Mouse (Mus musculus) frontal cortex, postnatal 25 days (tissue): Measurements from ENCODE around the gene Rexo2.
"Not testable (repeated sequence)": the region's sequence is repeated elsewhere in the genome, so short reads cannot be mapped to it uniquely, and the experiment has no call there.

Experiments
- DNase-seq, 2 experiments: peaks; one replicate each; pipeline ENCODE4 v3.0.0; 2022; ENCODE audit warnings: low spot score in 2 of 2

Rexo2 gene

DNA sequence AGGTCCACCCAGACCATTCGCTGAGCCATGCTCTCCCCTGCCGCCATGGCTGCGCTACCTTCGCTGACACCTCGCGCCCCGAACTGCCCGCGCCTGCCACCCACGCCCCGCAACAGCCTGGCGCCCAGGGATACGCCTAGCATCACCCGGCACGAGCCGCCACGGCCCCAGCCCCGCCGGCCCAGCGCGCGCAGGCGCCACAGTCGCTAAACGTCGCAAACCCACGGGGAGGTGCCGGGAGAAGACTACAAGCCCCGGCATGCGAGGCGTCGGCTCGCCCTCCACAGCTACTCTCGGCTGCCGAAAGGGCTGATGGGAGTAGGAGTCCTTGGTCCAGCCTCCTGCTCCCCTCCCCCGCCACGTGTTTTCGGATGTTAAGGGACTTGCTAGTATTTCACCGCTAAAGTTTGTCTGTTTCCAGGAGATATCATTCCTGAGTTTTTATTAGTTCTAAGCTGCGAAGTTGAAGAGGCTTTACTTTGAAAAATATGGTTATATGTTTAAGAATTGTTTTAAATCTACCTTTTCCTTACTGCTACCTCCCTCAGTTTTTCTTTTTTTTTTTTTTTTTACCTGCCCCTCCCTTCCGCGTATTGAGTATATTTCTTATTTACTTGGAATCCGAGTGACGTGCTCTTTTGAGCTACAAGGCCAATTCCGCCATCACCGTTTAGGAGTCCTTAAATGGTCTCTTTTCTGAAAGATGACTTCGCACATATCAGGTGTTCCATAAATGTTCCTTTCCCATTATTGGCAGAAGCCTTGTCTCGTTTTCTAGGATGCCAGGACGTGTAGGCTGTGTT lies at the start of gene Rexo2:
Gene Rexo2, minus strand, starts transcription at position 213 of the 803 bp plus-strand sequence.
- peak; percentile 82 to 89 for DNase-seq

DNA sequence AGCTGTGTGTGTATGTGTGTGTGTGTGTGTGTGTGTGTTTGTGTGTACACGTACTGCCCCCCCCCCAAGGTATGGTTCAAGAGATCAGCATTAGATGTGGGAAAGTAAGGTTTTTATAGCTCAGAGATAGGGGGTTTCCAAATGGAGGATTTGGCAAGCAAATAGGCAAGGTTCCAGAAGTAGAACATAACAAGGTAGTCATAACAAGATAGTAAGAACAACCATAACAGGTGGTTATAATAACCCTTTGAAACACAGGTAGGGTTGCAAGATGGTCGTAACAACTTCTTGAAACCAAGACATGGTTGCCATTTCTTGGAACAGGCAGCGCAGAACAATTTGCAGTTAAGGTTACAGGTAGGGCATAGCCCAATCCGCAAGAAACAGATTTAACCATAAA lies 46.1 kb upstream of the Rexo2 start:
- DNase-seq: no peak

DNA sequence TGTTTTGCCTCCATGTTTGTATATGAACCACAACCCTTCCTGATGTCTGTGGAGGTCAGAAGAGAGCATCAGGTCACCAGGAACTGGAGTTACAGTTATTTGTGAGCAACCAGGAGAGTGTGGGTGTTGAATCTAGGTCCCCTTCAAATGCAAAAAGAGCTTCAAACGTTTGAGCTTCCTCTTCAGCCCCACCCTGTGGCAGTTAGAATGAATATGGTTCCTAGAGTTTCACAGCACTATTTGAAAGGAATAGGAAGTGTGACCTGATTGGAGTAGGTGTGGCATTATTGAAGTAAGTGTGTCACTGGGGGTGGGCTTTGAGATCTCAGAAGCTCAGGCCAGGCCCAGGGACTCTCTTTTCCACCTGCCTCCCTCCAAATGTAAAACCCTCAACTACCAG lies 45.1 kb upstream of the Rexo2 start:
- DNase-seq: no peak

DNA sequence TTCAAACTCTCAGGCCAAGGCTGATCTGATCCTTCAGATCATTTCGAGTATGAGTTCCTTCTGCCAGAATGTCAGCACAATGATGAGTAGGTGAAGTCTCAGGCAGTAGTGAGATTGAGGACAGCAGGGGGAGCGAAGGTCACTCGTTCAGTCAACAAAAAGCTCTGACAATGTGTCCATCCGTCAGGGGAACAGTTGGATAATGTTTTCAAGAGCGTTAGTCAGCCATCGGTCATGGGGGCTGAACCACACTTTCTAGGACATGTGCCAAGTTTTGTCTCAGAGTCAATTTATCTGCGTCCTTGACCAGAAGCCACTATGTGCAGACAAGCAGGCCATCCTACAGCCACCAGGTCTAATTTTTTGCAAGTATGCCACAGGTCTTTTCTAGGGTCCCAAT lies 40.0 kb upstream of the Rexo2 start:
- DNase-seq: not testable (repeated sequence)

DNA sequence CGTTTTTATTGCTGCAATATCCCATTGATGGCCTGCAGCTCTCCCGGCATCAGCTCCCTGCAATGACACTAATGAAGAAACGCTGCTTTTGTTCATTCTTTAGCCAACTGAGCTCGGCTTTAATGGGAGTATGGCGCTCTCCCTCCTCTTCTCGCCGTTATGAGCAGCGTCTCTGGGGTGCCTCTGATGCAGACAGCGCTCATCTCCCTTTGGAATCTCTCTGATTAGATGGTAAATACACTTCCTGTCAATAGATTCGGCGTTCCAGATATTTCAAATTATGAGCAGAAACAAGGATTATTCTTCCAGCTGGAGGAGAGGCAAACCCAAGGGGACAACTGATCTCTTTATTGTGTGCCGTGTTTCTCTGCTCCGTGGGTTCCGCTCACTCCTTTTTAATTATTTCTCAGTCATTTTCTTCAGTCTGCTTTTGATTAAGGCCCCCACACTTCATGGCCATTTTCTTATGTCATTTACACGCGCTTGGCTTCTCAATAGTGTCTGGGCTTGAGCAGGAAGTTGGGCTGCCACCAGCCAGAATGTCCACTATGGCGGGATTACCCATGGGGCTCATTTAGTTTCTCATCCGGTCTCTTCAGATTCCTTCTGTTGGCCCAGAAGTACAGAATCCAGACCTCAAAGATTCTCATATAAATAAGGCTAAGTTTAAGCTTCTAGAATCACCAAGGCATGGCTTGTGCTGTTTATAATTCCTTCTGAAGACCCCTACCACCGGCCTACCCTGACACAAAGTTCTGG lies 37.1 kb upstream of the Rexo2 start:
- no peak for DNase-seq

- no peak for DNase-seq
Observed at GRCm38 (mm10) chr9:48516615-48517371, 36.4 kb upstream of the Rexo2 start.

DNA sequence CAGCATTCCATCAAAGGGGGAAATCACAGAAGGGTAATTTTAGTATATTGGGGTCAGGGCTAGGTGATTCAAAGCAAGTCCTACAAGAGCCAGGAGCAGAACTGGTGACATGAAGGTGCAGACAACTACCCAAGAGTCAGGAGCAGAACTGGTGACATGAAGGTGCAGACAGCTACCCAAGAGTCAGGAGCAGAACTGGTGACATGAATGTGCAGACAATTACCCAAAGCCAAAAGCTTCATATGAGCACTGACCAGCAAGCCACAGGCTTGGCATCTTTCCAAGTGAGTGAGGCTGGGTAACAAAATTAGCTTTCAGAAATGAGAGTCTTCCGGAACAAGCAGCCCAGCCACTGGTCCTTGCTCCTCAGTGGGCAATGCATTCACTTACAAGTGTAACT lies 34.9 kb upstream of the Rexo2 start:
- no peak for DNase-seq

DNA sequence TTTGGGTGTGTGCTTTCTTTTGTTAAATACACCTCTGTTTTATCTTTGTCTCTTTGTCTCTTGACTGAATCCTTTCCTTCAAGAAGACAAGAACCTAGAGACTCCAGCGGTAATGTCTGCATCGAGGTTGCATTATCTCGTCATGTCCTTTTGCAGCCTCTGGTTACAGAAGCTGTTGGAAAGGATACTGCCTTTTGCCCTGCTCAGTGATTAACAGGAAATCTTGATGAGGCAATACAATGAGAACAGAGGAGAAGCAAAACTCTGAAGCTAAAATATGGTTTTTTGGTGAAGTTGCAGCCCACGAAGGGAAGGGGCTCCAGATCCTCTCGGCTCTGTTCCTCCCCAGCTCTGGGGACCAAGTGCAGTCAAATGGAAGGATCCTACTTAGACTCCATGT lies 29.7 kb upstream of the Rexo2 start:
- no peak for DNase-seq

DNA sequence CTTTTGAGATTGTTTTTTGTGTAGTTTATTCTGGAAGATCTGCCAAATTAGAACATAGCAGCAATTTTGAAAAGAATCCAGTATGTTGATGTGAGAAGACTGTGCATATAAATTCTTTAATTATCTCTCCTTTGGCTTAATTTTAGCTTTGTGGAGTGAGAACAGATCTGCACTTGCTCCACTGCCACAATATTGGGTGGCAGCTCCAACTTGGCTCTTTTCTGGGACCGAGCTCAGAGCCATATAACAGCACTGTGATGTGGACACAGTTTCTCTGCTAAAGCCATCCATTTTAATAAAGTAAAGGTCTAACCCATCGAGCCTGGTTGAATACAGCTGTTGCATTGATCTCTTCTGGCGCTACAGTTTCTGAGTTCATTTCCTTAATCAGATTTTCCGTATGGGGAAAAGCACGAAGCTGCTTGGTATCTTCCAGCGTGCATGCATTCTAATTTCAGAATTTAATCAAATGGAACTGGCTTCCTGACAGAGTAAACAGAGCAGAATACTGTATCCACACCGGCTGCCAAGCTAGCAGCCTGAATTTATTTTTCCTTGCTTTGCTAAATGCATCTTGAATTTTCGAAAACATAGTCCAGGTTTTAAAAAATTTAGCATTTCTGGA lies 24.4 kb upstream of the Rexo2 start:
- no peak for DNase-seq

GRCm38 (mm10) chr9:48503001-48503400 lies 22.6 kb upstream of the Rexo2 start:
- DNase-seq: no peak

DNA sequence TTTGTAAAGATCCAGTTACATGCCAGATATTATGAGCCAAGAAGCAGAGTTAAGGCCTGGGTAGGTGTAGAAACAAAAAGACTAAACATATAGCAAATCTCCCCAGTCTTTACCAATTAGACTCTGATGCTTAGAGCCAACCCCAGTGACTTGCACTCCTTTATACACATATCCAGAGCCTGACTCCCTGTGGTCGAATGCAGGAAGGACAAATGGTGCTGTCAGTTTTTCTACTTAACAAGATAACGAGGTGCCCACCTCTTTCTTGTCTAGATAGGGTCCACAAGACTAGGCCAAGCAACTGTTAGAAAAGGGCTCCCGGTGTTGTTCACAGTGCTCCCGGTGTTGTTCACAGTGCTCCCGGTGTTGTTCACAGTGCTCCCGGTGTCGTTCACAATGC lies 20.8 kb upstream of the Rexo2 start:
- no peak for DNase-seq

DNA sequence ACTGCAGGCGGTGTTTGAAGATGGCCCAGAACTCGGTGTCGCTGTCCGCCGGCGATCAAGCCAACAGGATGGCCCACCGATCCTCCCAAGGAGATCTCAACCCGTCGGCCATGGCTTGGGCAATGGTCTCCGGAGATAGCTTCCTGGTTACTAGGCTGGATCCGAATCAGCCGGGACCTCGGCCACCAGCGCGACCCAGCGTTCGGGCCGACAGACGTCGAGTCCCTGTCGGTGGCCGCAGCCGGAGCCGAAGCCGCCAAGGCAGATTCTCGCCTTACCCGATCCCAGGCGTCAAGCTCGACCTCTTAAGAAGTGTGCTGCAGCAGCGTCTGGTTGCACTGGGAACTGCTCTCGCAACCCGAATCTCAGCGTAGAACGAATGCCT lies 15.1 kb upstream of the Rexo2 start:
- DNase-seq: no peak

- peak; percentile 88 to 89 for DNase-seq
Observed at GRCm38 (mm10) chr9:48494817-48495547, 14.6 kb upstream of the Rexo2 start, which contains the start of the genes Rbm7 and Gm5617. Rbm7 (minus strand) TSS chr9:48495299. Gm5617 (plus strand) TSS chr9:48495442.

DNA sequence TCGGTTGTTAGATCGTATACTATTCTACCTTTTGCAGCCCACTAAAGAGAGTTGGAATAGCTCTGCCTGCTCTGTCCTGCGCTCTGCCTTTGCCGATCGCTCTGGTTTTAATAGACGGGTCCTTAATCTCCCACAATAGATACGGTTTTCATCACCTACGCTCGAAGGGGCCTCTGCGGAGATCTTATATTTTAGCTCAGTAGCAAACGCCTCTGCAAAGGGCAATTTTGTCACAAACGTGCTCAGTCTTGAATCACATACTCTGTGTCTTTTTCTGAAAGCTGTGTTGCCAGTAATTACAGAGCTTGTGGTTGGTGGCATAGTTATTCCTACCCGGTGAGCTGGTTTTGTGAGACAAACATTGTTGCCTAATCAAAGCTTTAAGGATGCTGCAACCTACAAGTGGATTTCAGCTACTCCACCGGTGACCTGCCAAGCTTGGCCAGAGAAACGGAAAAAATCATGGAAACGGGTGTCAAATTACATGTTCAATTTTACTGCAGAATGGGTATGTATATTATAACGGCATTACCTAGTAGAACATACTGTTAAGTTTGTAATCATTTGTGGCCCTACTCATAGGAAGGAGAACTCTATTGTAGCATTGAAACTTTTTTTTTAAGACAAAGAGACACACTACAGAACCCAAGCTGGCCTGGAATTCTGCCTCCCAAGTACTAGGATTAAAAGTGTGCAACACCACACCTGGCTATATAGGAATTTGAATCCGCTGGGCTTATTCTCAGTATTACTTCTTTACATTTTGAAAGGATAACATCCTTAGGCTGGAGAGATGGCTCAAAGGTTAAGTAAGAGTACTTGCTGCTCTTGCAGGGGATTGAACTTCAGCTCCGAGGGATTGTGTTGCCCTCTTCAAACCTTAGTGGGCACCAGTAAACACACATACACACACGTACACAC lies 1.1 kb upstream of the Rexo2 start:
- DNase-seq: no peak

- DNase-seq: no peak
Observed at GRCm38 (mm10) chr9:48479838-48480410, 499 bp downstream of the Rexo2 start.

- no peak for DNase-seq
Observed at GRCm38 (mm10) chr9:48478808-48479207, 1.6 kb downstream of the Rexo2 start.

DNA sequence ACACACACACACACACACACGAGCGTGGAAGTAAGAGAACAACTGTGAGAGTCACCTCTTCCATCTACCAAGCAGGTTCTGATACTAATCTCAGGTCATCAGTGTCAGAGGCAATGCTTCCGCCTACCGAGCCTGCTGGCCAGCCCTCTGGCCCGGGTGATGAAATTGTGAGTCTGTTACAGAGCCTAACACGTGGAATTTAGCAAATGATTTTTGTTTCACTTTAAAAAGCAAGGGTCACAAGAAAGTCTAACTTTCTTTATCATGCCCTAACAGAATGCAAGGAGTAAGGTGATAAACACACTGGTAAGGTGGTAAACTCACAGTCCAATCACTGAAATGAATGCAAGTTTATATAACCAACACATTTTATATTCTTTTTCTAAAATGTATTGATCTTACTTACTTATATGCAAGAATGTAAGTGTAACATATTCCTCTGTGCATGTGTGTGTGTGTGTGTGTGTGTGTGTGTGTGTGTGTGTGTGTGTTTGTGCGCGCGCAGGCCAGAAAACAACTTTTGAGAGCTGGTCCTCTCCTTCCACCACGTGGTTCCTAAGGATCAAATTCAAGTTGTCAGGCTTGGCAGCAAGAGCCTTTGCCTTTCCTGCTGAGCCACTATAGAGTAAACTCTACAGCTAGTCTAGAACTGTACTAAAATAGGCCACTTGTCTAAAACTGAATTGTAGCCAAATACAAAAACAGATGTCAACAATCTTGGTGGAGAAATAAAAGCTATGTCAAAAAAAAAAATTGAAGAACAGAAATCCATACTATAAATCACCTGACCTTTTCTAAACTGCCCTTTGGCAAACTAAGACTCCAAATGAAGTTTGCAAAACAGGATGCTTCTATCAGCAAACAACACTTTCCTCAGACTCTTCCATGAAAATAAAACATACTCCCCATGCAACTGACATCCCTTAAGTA lies 3.9 kb downstream of the Rexo2 start:
- DNase-seq: no peak

DNA sequence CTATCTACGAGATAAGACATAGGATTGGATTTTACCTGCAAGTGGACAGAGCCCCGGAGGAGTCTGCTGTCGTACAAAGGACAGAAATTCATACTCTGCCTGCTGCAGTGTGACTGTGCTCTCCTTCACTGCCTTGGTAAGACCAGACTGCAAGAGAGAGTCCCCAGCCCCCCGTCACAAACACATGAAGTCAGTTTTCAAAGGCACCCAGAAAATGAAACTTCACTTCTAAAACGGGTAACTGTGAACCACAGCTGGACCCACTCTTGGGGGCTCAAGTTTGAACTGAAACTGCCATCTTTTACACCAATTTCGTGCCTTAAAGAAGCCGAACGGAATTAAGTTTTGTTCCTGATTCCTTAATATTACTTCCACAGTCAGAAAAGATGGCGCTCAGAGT lies 6.1 kb downstream of the Rexo2 start:
- DNase-seq: no peak

DNA sequence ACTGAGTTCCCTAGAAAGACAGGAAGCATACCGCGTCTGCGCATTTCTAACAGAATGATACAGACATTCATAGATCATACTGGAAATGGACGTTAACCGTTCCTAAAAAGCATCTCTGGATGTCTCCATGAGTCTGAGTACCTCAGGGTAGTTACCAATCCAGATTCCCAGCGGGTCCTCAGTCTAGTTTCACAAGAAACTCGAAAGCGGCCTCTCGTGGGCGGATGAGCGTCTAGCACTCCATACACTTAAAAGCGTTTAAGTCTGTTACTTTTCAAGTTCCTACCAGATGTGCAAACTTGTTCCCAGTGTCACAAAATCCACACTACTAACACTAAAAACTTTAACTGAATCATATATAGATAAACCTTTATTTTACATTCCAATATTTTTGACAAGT lies 7.3 kb downstream of the Rexo2 start:
- no peak for DNase-seq
